Mouse (Mus musculus) heart, adult 2 months (tissue): ENCODE measurements at regions not wholly inside any gene's neighbourhood (a gene's known extent, or its start where the extent isn't known, plus 50 kb on each side); places are given as distances from the start of the nearest gene placed in this dataset.
A peak's percentile ranks its signal among the peaks of the same experiment; 100 is the strongest.

Experiments used
- DNase-seq, 2 experiments: peaks; one replicate each; pipeline ENCODE4 v3.0.0; 2021
- H3K27ac ChIP-seq: fragments of 200-600 bp; 2 replicates; pipeline ENCODE4 v1.8.1; 2022
- H3K27me3 ChIP-seq: fragments of 200-500 bp; 2 replicates; pipeline ENCODE4 v1.6.1; 2012; ENCODE audit warnings: mild to moderate bottlenecking, low read length, inconsistent platforms, mixed read lengths; ENCODE audit not compliant: control insufficient read depth, insufficient read depth
- H3K36me3 ChIP-seq: fragments of 200-500 bp; 2 replicates; pipeline ENCODE4 v1.6.1; 2012; ENCODE audit warnings: low read length, inconsistent platforms; ENCODE audit not compliant: control insufficient read depth, insufficient read depth
- H3K4me1 ChIP-seq: fragments of 200-500 bp; 2 replicates; pipeline ENCODE4 v1.6.1; 2011; ENCODE audit warnings: low read length; ENCODE audit not compliant: control insufficient read depth, insufficient read depth
- H3K4me3 ChIP-seq: fragments of 200-600 bp; 2 replicates; pipeline ENCODE4 v1.8.1; 2022
- H3K79me2 ChIP-seq: fragments of 200-500 bp; replicated peaks from 2 replicates; pipeline ENCODE4 v1.6.1; 2012; ENCODE audit warnings: mild to moderate bottlenecking, inconsistent platforms, low read length, moderate library complexity, mixed read lengths; ENCODE audit not compliant: control insufficient read depth, insufficient read depth
- H3K9ac ChIP-seq: fragments of 200-500 bp; 2 replicates; pipeline ENCODE4 v1.6.1; 2012; ENCODE audit warnings: low read depth, mild to moderate bottlenecking, control low read depth, inconsistent platforms, low read length, mixed read lengths
- CTCF ChIP-seq: fragments of 200-600 bp; IDR thresholded peaks from 2 replicates; pipeline ENCODE4 v1.8.1; 2022; ENCODE audit warnings: antibody characterized with exemption, mild to moderate bottlenecking, moderate library complexity
- EP300 ChIP-seq: fragments of 200-500 bp; IDR thresholded peaks from 2 replicates; pipeline ENCODE4 v1.6.1; 2011; ENCODE audit warnings: low read depth, low read length, control low read depth; ENCODE audit not compliant: insufficient read depth
- POLR2A ChIP-seq: fragments of 200-500 bp; IDR thresholded peaks from 2 replicates; pipeline ENCODE4 v1.6.1; 2011; ENCODE audit warnings: mild to moderate bottlenecking, low read depth, low read length, control low read depth; ENCODE audit not compliant: insufficient read depth
- WGBS: fragments of 180-500 bp; shearing (Covaris S2); methylation state at CpG from one replicate; pipeline ENCODE4 v1.1.7; 2018; 5-methylcytosine and 5-hydroxymethylcytosine counted together
- intact Hi-C: fragments of 180-260 bp; cut with DNase I; formaldehyde crosslinking; loops from one replicate; pipeline ENCODE4 v1.15.1; 2025

DNA sequence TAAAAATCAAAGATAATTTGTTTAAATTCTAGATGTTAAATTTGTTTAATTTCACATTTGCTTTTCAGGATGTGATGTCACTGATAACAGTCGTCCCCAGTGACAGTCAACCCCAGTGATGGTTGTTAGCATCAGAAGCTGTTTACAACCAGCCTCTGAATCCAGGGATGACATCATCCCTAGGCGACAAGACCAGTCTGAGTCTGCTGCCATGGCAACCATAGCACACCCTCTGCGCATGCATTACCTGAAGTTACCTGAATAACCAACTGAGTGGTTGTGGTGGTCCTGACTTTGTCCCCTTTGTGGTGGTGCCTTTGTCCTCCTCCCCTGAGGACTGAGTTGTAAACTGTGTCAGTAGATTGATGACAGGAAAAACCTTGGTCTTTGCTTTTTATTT lies 92.0 kb upstream of the Zfp644 start:
- Histone ChIP-seq H3K27ac (no peak overlapping the region), H3K36me3 (no peaks in the 10 kb centered on the region), H3K4me1 (no peaks in the 10 kb centered on the region), H3K27me3 (no peaks in the 10 kb centered on the region), H3K9ac (no peak overlapping the region), H3K4me3 (no peak overlapping the region), H3K79me2 (no peaks in the 10 kb centered on the region)
- intact Hi-C loops, result no loop called here
- WGBS, result 20% methylated on average over 3 of the region's 3 CpGs
- no peak for DNase-seq
- TF ChIP-seq POLR2A (no peak), EP300 (no peak), CTCF (no peak)

DNA sequence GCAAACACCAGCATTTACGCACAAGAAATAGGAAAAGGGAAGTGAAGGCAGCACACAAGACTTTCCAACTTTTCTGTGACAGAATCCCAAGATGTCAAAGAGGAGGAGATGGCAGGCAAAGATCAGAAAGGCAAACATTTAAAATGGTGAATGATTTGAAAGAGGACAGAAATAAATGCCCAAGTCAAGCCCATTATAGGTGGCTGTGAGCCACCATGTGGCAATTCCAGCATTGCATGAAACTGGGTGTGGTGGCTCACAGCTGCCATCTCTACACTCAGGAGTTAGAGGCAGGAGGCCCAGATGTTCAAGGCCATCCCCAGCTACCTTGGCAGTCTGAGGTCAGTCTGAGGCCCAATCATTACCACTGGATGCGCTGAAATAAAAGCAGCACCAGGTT lies 88.0 kb upstream of the Zfp644 start:
- Histone ChIP-seq H3K27me3 (no peaks in the 10 kb centered on the region), H3K36me3 (no peaks in the 10 kb centered on the region), H3K4me1 (no peaks in the 10 kb centered on the region), H3K79me2 (no peaks in the 10 kb centered on the region), H3K4me3 (no peak overlapping the region), H3K27ac (no peak overlapping the region), H3K9ac (no peak overlapping the region)
- WGBS, result 59% methylated on average over 2 of the region's 2 CpGs
- TF ChIP-seq POLR2A, result no peak
- TF ChIP-seq CTCF, result peak; percentile 50
- intact Hi-C loops, result no loop called here
- no peak for DNase-seq

DNA sequence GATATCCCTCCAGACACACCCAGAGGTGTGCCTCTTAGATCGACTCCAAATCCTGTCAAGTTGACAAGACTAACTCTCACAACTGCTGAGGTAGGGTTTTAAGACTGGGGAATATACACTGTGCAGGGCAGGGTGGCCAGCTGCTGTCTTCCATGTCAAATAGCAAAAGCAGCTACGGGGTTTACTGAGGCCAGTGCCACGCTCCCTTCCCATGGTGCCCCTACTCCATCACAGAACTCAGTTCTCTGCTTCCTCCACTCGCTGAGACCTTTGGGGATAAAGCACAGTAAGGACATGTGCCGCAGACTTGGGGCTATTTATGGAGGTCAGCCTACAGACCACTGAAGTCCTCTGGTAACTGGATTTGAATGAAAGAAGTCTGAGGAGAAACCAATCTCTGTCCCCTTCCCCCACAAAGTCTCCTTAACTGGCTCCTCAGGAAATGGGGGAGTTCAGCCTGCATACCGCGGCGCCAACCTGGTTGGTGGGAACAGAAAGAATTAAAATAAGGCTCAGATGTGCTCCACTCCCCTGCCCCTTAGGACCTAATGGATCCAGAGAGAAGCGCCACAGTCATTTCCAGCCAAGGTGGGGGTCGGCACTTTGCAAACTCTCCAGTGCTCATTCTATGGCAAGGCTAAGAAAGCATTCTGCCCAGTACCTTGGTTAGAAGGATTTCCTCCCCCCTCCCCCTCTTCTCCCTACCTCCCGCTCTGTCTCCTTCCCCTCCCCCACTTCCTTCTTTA lies 87.0 kb upstream of the Zfp644 start:
- H3K27ac ChIP-seq, result no peak overlapping the region
- no peaks in the 10 kb centered on the region for H3K27me3 ChIP-seq
- no peak for DNase-seq
- no peak overlapping the region for H3K4me3 ChIP-seq
- H3K79me2 ChIP-seq, result no peaks in the 10 kb centered on the region
- no peaks in the 10 kb centered on the region for H3K36me3 ChIP-seq
- TF ChIP-seq CTCF, result no peak
- no peak for TF ChIP-seq POLR2A
- TF ChIP-seq EP300, result no peak
- H3K4me1 ChIP-seq, result no peaks in the 10 kb centered on the region
- intact Hi-C loops, result no loop called here
- no peak overlapping the region for H3K9ac ChIP-seq
- 12% methylated on average over 11 of the region's 11 CpGs for WGBS

DNA sequence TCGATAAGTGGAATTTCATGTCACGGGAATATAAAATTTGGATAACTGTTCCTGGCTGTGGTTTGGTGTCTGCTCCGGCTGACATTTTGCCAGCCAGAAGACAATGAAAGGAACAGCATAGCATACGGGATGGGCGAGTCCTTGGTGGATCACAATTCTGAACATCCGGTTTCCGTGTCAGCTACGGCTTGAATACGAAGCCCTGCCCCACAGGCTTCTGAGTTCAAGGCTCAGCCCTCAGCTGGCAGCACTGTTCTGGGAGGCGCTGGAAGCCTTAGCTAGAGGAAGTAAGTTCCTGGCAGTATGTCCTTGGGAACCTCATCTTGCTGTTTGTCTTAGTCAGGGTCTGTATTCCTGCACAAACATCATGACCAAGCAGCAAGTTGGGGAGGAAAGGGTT lies 83.7 kb upstream of the Zfp644 start:
- WGBS, result 86% methylated on average over 10 of the region's 10 CpGs
- H3K27ac ChIP-seq, result no peak overlapping the region
- no peak overlapping the region for H3K9ac ChIP-seq
- no peaks in the 10 kb centered on the region for H3K27me3 ChIP-seq
- H3K36me3 ChIP-seq, result no peaks in the 10 kb centered on the region
- no peaks in the 10 kb centered on the region for H3K79me2 ChIP-seq
- no peak overlapping the region for H3K4me3 ChIP-seq
- no peak for DNase-seq
- TF ChIP-seq POLR2A (no peak), CTCF (no peak), EP300 (no peak)
- intact Hi-C loops, result no loop called here
- no peaks in the 10 kb centered on the region for H3K4me1 ChIP-seq

- TF ChIP-seq POLR2A, result no peak
- no peak for TF ChIP-seq CTCF
- TF ChIP-seq EP300, result no peak
- no peaks in the 10 kb centered on the region for H3K27me3 ChIP-seq
- no peak for DNase-seq
- 74% methylated on average over 8 of the region's 8 CpGs for WGBS
- H3K4me1 ChIP-seq, result no peaks in the 10 kb centered on the region
- H3K9ac ChIP-seq, result no peak overlapping the region
- no peaks in the 10 kb centered on the region for H3K79me2 ChIP-seq
- intact Hi-C loops, result no loop called here
- no peak overlapping the region for H3K27ac ChIP-seq
- H3K36me3 ChIP-seq, result no peaks in the 10 kb centered on the region
- no peak overlapping the region for H3K4me3 ChIP-seq
Observed at GRCm38 (mm10) chr5:106778176-106778781, 81.2 kb upstream of the Zfp644 start.

DNA sequence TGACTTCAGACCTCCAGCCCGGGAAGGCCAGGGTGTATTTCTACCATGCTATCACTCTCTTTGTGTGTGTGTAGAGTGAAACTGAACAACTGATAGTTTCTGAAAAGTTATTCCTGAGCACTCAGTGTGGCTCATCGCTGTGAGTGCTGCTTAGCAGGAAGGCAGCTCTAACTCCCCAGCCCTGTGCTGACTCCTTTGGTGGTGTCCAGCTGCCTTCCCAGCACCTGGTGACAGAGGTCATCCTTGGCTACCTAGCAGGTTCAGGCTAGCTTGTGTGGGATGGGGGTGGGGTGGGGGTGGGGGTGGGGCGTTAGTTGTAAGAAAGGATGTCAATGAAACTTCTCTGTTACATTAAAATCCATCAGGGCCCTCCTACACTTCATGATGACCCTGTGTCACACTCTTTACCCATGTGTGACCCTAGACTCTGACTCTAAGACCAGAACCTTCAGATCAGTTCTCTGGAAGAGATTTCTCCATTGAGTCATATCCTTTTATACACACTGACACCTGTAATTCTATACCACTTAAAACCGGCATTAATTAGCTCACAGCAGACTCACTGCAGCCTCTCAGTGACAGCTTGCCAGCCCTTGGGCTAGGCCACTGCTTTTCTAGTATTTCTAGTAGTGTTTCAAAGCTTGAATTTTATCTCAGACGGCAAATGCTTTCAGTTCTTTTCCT lies 78.1 kb upstream of the Zfp644 start:
- H3K9ac ChIP-seq, result no peak overlapping the region
- 68% methylated on average over 5 of the region's 5 CpGs for WGBS
- H3K4me1 ChIP-seq, result no peaks in the 10 kb centered on the region
- no peaks in the 10 kb centered on the region for H3K36me3 ChIP-seq
- no peaks in the 10 kb centered on the region for H3K79me2 ChIP-seq
- intact Hi-C loops, result no loop called here
- H3K4me3 ChIP-seq, result no peak overlapping the region
- H3K27ac ChIP-seq, result no peak overlapping the region
- no peak for TF ChIP-seq POLR2A
- no peak for TF ChIP-seq EP300
- no peak for TF ChIP-seq CTCF
- no peaks in the 10 kb centered on the region for H3K27me3 ChIP-seq
- no peak for DNase-seq
